Mouse (Mus musculus) MEL (cell line): ENCODE measurements around the gene Foxp3.

Source experiments
- CTCF ChIP-seq, 3 experiments: IDR thresholded peaks in 2 of 3; conservative IDR thresholded peaks in 1 of 3; 2 replicates each; pipeline ENCODE4 v1.5.1; 2011 to 2012; ENCODE audit warnings: low read length in 3 of 3, low read depth in 2 of 3, mild to moderate bottlenecking in 2 of 3, improper control_type of control experiment in 1 of 3, inconsistent platforms in 1 of 3, mixed read lengths in 1 of 3, moderate library complexity in 1 of 3; ENCODE audit not compliant: control insufficient read depth in 1 of 3, insufficient read depth in 1 of 3, poor library complexity in 1 of 3, severe bottlenecking in 1 of 3
- MXI1 ChIP-seq: IDR thresholded peaks from 2 replicates; pipeline ENCODE4 v1.6.1; 2011; ENCODE audit warnings: mild to moderate bottlenecking, low read depth, low read length, improper control_type of control experiment
- NELFE ChIP-seq: IDR thresholded peaks from 2 replicates; pipeline ENCODE4 v1.6.1; 2011; ENCODE audit warnings: low read depth, low read length, improper control_type of control experiment
- UBTF ChIP-seq: IDR thresholded peaks from 2 replicates; pipeline ENCODE4 v1.6.1; 2012; ENCODE audit warnings: low read depth, mild to moderate bottlenecking, inconsistent platforms, low read length, improper control_type of control experiment, moderate library complexity, borderline replicate concordance; ENCODE audit not compliant: insufficient read depth

DNA sequence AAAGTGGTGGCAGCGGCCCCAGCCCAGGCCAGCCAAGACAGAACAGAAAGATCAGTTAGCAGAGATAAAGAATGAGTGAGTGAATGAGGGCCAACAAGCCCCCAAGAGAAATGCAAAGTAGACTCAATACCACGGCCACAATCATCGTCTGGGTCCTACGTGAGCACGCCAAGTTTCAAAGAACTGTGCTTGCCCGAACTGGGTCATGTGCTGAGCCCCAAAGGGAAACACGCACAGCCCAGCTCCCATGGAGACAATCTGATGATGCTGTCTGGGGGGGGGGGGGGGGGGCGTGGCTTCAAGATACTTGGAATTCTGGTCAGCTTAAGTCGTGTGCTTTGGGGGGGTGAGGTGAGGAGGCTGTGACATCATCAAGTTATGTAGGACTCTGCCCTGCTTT lies 6.0 kb upstream of the Foxp3 start:
- no peak for TF ChIP-seq UBTF
- no peak for TF ChIP-seq CTCF (IDR thresholded peaks at IDR 0.05 in 2 of 3, conservative IDR thresholded peaks at IDR 0.05 in 1 of 3; ENCODE audit: control insufficient read depth in 1 of 3, insufficient read depth in 1 of 3, low read depth in 2 of 3, low read length in 3 of 3, poor library complexity in 1 of 3, severe bottlenecking in 1 of 3)
- no peak; the same call in 1 of the 2 replicates for TF ChIP-seq MXI1
- no peak for TF ChIP-seq NELFE
